Mouse (Mus musculus): ENCODE data around the gene Cyren. TPM values are rescaled to one million over a fixed set of nuclear protein-coding genes. Genes with fewer than 3 reads are reported as not detected.

The Cyren gene
- total and polyA plus RNA-seq, 3 experiments = 7.9 to 11.9 (median 9.7) TPM

DNA sequence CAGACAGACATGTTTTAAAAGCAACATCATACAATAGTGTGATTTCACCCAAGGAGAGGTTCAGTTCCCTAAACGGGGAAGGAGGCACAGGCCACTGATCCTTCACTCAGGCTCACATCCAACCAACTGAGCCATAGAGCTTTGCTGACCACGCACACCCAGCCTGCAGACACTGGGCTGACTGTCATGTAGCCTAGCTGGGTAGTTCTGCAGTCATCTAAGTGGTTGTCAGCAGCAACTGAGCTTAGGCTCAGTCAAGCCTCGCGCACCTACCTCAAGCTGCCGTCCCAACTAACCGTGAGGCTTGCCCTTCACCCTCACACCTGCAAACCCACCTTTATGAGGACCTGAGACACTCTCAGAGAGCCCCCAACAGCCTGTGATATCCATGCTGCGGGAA, 5.9 kb downstream of the Cyren start:
- Histone ChIP-seq H3K9ac (ENCODE audit: insufficient read depth, low read depth) (no peak overlapping the region), H3K9me3 (replicated peaks; ENCODE audit: low read length) (no peaks in the 10 kb centered on the region), H3K4me3 (replicated peaks in 1 of 3; ENCODE audit: low read depth in 2 of 3, low read length in 2 of 3, poor library complexity in 1 of 3) (no peak overlapping the region), H3K79me2 (replicated peaks; ENCODE audit: control insufficient read depth, extremely low read depth, insufficient read depth, poor library complexity, severe bottlenecking) (no peaks in the 10 kb centered on the region), H3K27me3 (replicated peaks) (no peaks in the 10 kb centered on the region), H3K4me1 (ENCODE audit: control insufficient read depth in 1 of 2, insufficient read depth in 2 of 2) (peaks cover 25 to 76% of the 10 kb centered on the region in 2 experiments), H3K4me2 (ENCODE audit: insufficient read depth, low read depth, poor library complexity, severe bottlenecking) (no peak overlapping the region), H3K27ac (ENCODE audit: insufficient read depth, low read depth) (no peak overlapping the region), H3K36me3 (replicated peaks in 1 of 2; ENCODE audit: control insufficient read depth in 1 of 2, insufficient read depth in 1 of 2, low read length in 1 of 2) (peaks cover 27 to 60% of the 10 kb centered on the region in 2 experiments)
- in situ Hi-C loops (cut with MboI; ENCODE audit: low pct_ligation_motif_present, low pct_unique_long_range_greater_than_20kb, low sequenced_read_pairs) (no loop called here), dilution Hi-C loops (cut with MboI; ENCODE audit: extremely low pct_ligation_motif_present, extremely low pct_unique_long_range_greater_than_20kb, low sequenced_read_pairs) (no loop called here)
- TF ChIP-seq CTCF (conservative IDR thresholded peaks at IDR 0.05 in 1 of 2, IDR thresholded peaks at IDR 0.05 in 1 of 2; ENCODE audit: low read depth in 2 of 2, low read length in 2 of 2) = no peak
- TF ChIP-seq TBP (conservative IDR thresholded peaks at IDR 0.05; ENCODE audit: low read depth, low read length) = no peak
- TF ChIP-seq CHD2 (IDR thresholded peaks at IDR 0.05; ENCODE audit: low read length) = no peak
- TF ChIP-seq MAFK (IDR thresholded peaks at IDR 0.05; ENCODE audit: insufficient replicate concordance, low read length) = no peak
- no peak for TF ChIP-seq JUN (IDR thresholded peaks at IDR 0.05; ENCODE audit: insufficient read depth, low read depth, low read length)
- no peak for TF ChIP-seq JUND (conservative IDR thresholded peaks at IDR 0.05; ENCODE audit: low read depth, low read length)
- TF ChIP-seq MAX (IDR thresholded peaks at IDR 0.05; ENCODE audit: low read length) = no peak
- TF ChIP-seq IRF4 (IDR thresholded peaks at IDR 0.05; ENCODE audit: low read depth, low read length) = no peak
- no peak for TF ChIP-seq ZMIZ1 (IDR thresholded peaks at IDR 0.05; ENCODE audit: low read depth, low read length)
- no peak for TF ChIP-seq MEF2A (IDR thresholded peaks at IDR 0.05; ENCODE audit: borderline replicate concordance, low read depth, low read length)
- TF ChIP-seq PAX5 (IDR thresholded peaks at IDR 0.05; ENCODE audit: low read length) = no peak
- no peak for DNase-seq (ENCODE audit: extremely low read depth)

GRCm38 (mm10) chr6:34870724-34871123, 7.1 kb downstream of the Cyren start:
- in situ Hi-C loops (cut with MboI; ENCODE audit: low pct_ligation_motif_present, low pct_unique_long_range_greater_than_20kb, low sequenced_read_pairs) (no loop called here), dilution Hi-C loops (cut with MboI; ENCODE audit: extremely low pct_ligation_motif_present, extremely low pct_unique_long_range_greater_than_20kb, low sequenced_read_pairs) (no loop called here)
- Histone ChIP-seq H3K4me2 (ENCODE audit: insufficient read depth, low read depth, poor library complexity, severe bottlenecking) (no peak overlapping the region), H3K79me2 (replicated peaks; ENCODE audit: control insufficient read depth, extremely low read depth, insufficient read depth, poor library complexity, severe bottlenecking) (no peaks in the 10 kb centered on the region), H3K27me3 (replicated peaks) (no peaks in the 10 kb centered on the region), H3K9ac (ENCODE audit: insufficient read depth, low read depth) (no peak overlapping the region), H3K4me1 (ENCODE audit: control insufficient read depth in 1 of 2, insufficient read depth in 2 of 2) (peaks cover 24 to 76% of the 10 kb centered on the region in 2 experiments), H3K4me3 (replicated peaks in 1 of 3; ENCODE audit: low read depth in 2 of 3, low read length in 2 of 3, poor library complexity in 1 of 3) (no peak overlapping the region), H3K27ac (ENCODE audit: insufficient read depth, low read depth) (no peak overlapping the region), H3K9me3 (replicated peaks; ENCODE audit: low read length) (no peaks in the 10 kb centered on the region), H3K36me3 (replicated peaks in 1 of 2; ENCODE audit: control insufficient read depth in 1 of 2, insufficient read depth in 1 of 2, low read length in 1 of 2) (peaks cover 21 to 51% of the 10 kb centered on the region in 2 experiments)
- no peak for DNase-seq (ENCODE audit: extremely low read depth)
- no peak for TF ChIP-seq E2F4 (IDR thresholded peaks at IDR 0.05; ENCODE audit: insufficient replicate concordance, low read depth, low read length)
- TF ChIP-seq MXI1 (IDR thresholded peaks at IDR 0.05; ENCODE audit: low read depth, low read length) = no peak
- no peak for TF ChIP-seq ZNF384 (IDR thresholded peaks at IDR 0.05; ENCODE audit: low read depth, low read length)
- TF ChIP-seq POLR2AphosphoS2 (IDR thresholded peaks at IDR 0.05; ENCODE audit: low read depth, low read length) = no peak
- no peak for TF ChIP-seq EP300 (IDR thresholded peaks at IDR 0.05; ENCODE audit: low read length)
- no peak for TF ChIP-seq MEF2A (IDR thresholded peaks at IDR 0.05; ENCODE audit: borderline replicate concordance, low read depth, low read length)
- TF ChIP-seq CHD1 (IDR thresholded peaks at IDR 0.05; ENCODE audit: low read depth, low read length) = no peak
- TF ChIP-seq BHLHE40 (IDR thresholded peaks at IDR 0.05; ENCODE audit: low read depth, low read length) = no peak
- TF ChIP-seq USF2 (conservative IDR thresholded peaks at IDR 0.05; ENCODE audit: low read depth, low read length) = no peak
- no peak for TF ChIP-seq JUND (conservative IDR thresholded peaks at IDR 0.05; ENCODE audit: low read depth, low read length)
- TF ChIP-seq MAZ (IDR thresholded peaks at IDR 0.05; ENCODE audit: low read depth, low read length) = no peak
- TF ChIP-seq ZKSCAN1 (IDR thresholded peaks at IDR 0.05; ENCODE audit: borderline replicate concordance, low read depth, low read length) = no peak
- no peak for TF ChIP-seq CHD2 (IDR thresholded peaks at IDR 0.05; ENCODE audit: low read length)
- TF ChIP-seq ETS1 (conservative IDR thresholded peaks at IDR 0.05; ENCODE audit: low read depth, low read length) = no peak
- no peak for TF ChIP-seq POLR2A (IDR thresholded peaks at IDR 0.05; ENCODE audit: low read depth, low read length)
- no peak for TF ChIP-seq RCOR1 (conservative IDR thresholded peaks at IDR 0.05; ENCODE audit: low read depth, low read length)
- TF ChIP-seq IRF4 (IDR thresholded peaks at IDR 0.05; ENCODE audit: low read depth, low read length) = no peak
- no peak for TF ChIP-seq PAX5 (IDR thresholded peaks at IDR 0.05; ENCODE audit: low read length)
- TF ChIP-seq HCFC1 (IDR thresholded peaks at IDR 0.05; ENCODE audit: low read depth, low read length) = no peak
